Mouse (Mus musculus): Measurements from ENCODE around the gene Slc44a1.

Gene Slc44a1

DNA sequence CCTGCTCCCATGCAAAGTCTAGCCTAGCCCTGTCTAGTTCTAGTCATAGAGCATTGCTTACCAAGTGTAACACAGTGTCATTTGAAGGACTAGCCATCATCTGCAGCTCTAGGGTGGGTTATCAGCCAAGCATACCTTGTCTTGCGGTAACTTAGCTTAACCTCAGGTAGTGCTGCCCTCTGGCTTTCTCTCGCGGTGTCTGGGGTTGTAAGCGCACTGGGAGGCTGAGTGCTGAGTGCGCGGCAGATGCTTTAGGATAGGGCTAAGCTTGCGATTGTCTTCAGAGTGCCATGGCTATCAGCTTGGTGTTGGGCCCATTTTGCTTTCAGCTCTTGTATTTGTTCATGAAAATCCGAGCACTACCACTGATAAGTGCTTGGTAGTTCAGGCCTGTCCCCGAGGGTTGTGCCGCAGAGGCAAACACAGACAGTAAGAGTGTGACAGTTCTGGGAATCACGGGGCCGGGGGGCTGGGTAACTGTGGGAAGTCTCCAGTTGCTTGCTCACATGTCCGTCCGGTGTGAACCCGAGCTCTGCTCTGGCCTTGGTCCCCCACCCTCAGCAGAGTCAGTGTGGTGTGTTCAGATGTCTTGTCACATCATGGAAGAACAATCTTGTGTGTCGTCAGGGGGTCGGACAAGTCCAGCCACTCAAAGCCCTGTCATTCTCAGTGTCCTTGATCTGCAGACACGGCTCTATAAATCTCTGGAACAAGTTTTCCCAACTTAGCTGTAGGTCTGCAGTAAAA is 22.5 kb downstream of the Slc44a1 start:
- no peak for DNase-seq (ENCODE audit: extremely low spot score, low read depth, low spot score)

DNA sequence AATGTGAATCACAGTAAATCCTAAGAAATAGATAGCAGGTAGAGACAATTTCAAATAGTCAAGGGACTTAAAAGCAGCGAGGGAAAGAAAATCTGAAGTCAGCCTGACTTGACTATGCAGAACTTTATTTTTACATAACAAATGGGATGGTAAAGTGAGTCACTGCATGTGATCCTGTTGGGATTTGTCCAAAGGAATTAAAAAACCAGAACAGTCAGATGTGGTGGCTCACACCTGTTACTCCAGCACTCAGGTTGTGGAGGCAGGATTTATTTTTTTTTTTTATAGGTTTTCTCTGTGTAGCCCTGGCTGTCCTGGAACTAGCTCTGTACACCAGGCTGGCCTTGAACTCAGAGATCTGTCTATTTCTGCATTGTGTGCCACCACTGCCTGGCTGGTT is 25.7 kb downstream of the Slc44a1 start:
- no peak for DNase-seq (ENCODE audit: extremely low spot score, low read depth, low spot score)

DNA sequence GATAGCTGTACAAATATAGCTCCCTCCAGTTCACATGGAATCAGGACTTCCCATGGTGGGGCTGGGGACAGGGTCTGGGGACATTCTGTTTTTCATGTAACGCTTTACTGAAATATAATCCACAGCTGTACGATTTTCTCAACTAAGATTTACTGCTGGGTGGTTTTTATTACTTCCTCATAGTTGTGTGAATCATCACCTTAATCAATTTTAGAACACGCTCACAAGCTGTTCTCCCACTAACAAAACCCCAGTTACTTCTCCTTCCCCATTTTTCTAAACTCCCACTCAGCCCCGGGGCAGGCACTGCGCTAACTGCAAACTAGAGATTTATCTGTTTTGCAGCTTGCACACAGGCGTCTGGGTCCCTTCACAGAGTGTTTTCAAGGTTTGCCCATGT is 28.8 kb downstream of the Slc44a1 start:
- DNase-seq (ENCODE audit: extremely low spot score, low read depth, low spot score): no peak

DNA sequence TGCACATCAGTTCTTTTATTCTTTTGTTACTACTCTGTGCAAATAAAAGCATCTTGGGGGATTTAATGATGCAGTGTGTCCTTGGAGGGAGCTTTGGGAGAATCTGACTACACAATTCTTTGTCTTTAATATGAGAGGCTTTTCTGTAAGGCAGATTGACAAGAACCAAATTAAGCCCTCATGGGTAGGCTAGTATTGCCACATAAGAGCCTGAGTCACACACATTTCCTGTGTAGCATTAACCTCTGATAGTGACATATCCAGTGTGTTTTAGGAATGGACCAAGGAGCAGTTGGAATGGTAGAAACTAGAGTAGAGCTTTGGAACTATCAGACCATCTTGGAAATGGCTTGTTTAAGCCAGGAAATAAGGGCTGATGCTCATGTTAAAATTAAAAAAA is 33.9 kb downstream of the Slc44a1 start:
- no peak for DNase-seq (ENCODE audit: extremely low spot score, low read depth, low spot score)

DNA sequence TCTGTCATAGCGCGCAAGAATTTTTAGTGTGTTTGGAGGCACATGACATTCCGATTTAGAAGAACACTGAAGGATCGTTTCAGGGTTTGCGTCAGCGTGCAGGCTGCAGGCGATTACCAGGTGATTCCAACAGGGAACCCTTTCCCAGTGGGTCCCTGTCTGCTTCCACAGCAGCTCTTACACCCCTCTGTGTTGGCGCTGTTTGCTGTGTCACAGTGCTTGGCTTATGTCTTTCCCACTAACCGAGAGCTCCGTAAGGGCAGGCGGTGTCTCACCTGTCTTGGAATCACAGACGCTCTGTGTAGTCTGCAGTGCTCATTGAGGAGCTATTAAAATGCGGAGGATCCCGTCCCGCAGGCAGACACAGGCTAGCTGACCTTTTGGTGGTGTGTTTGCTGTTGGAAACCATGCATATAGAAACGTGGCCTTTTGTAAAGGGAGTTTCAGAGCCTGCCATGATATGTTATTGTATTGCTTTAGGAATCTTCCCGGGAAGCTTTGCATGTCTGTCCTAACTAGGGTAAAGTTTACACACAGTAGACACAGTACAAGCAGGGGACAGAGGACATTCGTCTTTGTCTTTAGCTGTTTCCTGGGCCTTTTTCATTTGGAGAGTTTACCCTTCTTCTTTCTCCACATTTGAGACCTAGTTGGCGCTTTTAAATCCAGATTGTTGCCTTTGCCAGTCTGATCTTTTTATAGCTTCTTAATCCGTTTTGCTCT is 35.2 kb downstream of the Slc44a1 start:
- no peak for DNase-seq (ENCODE audit: extremely low spot score, low read depth, low spot score)

DNA sequence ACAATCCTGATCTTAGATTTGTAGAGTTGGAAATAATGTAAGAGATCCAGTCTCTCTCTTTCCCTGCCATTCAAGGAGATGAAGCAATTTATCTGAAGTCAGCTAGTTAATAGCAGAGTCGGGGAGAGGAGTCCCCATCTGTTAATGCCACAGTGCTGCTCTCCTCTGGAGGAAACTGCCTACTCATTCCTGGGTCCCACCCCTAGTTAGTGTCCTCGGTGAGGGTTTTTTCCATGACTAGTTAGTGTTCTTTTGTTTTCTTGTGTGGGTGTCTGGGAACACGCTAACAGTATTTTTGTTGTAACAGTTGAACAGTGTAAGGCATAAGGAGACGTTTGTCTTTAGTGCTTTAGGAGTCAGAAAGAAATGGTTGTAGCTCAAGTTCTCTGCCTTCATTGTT is 38.4 kb downstream of the Slc44a1 start:
- no peak for DNase-seq (ENCODE audit: extremely low spot score, low read depth, low spot score)

DNA sequence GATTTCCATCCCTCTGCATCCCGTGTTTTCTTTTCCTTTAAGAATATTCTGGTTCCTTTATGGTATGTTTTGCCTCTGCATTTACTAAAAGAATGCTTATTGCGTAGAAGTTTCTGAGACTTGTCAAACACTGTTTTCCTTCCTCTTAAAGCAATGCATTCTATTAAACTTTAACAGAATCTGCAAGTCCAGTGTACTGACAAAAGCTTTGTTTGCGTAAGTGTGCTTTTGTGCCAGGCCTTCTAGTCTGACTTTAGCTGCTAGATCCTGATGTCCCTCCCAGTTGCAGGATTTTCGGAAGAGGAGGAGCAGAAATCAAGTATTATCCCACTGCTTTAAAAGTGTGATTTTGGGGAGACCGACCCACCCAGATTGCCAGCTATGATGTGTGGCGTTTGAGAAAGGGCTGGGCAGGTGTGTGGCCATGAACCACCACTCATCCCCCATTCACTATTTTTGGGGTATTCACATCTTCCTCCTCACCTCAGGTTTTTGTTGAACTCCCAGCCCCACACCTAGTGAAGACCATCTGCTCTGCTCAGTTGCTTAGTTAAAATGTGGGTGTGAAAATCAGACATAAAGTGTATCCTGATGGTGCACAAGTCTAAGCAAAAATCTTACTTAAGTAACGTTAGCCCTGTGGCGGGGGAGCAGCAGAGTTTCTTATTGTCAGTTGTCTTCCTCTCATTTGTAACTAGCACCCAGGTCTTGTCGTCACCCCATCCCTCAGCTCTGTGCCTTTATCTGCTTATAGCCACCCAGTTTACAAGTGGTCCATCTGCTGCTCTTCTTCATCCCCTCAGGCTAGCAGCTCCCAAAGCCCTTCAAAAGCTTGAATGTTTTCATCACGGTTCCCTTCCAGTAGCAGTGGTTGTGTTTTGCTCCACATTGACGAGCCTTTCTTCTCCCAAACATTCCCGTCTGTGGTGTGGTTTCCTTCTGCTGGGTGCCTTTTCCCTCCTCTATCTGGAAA is 47.3 kb downstream of the Slc44a1 start:
- DNase-seq (ENCODE audit: extremely low spot score, low read depth, low spot score): no peak

DNA sequence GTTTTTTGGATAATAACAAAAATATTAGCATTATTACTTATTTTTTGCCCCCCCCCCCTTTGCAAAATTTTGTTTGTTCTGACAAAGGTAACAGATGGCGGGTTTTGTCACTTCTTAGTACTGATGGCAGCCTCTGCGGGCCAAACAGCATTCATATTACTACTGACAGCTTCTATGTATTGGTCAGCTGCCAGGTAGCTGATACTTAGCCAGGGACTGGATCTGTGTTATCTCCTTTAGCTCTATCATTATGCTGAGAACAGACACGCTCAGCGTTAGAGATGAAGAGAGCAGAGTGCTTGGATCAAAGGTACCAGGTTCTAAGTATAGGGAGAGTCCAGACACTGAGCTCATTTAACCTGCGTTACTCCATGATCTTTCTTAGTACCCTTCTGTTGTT is 48.6 kb downstream of the Slc44a1 start:
- no peak for DNase-seq (ENCODE audit: extremely low spot score, low read depth, low spot score)

DNA sequence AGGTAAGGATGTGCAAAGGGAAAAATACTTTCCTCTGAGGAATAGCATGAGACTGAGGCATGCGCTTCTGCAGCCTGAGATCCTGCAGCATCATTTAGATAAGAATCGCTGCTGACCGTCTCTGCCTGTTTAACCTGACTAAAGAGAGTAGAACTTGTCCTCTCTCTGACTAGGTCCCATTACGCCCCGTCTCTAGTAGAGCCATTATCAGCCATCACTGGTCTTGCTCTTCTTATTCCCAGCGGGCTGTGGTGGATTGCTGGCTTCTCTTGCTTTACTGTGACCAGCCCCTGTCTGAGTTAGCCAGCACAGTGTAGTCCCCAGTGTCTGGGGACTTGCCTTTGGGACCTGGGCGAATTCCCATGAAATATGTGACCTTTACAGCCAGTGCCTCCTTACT is 50.2 kb downstream of the Slc44a1 start:
- no peak for DNase-seq (ENCODE audit: extremely low spot score, low read depth, low spot score)

DNA sequence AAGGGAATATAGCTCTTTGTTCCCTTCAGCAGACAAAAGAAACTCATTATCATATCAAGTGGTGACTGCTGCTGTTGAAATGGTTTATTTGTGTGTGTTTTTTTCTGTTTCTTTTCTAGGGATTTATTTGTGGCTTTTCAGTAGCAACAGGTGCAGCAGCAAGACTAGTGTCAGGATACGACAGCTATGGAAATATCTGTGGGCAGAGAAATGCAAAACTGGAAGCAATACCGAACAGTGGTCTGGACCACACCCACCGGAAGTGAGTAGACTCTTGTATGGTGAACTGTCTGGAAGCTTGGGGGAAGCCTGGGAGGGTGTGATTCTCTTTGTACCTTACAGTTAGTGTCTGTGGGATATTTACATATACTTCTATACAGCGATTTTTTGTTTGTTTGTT is 51.1 kb downstream of the Slc44a1 start:
- no peak for DNase-seq (ENCODE audit: extremely low spot score, low read depth, low spot score)

DNA sequence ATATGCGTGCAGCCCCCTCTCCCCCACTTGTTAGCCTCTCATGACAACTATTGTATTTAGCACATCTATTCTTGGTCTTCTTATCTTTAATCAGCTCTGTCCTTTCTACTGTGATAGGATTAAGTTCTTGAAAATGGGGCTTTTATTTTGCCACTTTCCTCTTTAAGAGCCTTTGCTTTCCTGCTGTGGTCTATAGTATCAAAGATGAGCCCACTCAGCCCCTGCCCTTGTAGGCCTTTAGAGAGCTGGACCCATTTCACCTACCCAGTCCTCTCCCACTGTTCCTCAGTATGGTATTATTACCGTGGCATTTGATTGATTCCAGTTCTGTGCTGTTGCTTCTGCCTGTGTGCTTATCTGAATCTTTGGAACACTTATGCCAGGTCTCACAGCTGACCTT is 55.4 kb downstream of the Slc44a1 start:
- DNase-seq (ENCODE audit: extremely low spot score, low read depth, low spot score): no peak

DNA sequence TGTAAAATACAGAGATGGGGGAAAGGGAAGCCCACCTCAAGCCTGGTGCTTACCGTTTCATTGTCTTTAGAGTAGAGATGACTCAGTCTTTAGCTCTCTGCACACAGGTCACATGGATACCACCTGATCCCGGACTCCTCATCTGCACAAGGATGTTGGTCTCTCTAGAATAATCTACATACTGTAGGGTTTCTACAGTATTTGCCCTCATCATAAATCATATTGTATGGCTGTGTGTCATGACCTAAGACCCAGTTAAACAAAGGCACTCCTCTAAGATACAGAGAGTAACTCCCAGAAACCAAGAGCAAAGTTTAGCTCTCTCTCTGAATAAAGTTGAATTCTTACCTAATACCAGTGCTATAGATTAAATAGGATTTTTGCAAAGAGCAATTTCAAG is 62.6 kb downstream of the Slc44a1 start:
- no peak for DNase-seq (ENCODE audit: extremely low spot score, low read depth, low spot score)

DNA sequence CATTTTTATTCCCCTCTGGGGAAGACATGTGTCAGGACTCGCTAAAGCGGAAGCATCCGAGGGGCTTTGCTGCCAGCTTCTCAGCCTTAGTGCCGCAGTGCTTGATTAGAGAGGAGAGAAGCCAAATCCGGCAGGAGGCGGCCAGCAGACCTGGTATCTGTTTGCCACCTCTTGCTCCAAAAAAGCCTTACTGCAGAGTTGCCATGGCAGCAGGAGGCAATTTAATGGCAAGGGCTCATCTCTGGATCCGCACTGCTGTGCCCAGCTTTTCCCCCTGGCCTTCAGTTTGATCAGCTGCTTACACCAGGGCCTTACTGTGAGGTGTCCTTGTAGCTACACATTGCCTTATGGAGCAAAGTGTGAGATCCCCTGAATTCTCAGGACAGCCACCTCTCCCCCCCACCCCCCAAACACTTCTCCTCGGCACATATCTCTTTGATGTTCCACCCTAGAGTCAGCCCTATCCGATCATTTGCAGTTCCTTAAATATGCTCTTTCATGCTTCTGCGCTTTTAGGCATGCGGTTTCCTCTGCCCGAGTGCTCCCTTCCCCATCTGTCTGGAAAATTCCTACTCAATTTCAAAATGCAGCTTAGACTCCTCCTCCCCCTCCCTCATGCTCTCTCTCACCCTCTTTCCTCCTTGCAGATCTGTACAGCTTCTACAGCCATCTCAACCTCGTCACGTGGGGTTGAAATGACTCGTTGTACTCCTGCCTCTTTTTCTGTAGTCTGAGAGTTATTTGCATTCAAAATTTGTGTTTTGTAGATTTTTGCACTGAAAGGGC is 72.1 kb downstream of the Slc44a1 start:
- DNase-seq (ENCODE audit: extremely low spot score, low read depth, low spot score): no peak

DNA sequence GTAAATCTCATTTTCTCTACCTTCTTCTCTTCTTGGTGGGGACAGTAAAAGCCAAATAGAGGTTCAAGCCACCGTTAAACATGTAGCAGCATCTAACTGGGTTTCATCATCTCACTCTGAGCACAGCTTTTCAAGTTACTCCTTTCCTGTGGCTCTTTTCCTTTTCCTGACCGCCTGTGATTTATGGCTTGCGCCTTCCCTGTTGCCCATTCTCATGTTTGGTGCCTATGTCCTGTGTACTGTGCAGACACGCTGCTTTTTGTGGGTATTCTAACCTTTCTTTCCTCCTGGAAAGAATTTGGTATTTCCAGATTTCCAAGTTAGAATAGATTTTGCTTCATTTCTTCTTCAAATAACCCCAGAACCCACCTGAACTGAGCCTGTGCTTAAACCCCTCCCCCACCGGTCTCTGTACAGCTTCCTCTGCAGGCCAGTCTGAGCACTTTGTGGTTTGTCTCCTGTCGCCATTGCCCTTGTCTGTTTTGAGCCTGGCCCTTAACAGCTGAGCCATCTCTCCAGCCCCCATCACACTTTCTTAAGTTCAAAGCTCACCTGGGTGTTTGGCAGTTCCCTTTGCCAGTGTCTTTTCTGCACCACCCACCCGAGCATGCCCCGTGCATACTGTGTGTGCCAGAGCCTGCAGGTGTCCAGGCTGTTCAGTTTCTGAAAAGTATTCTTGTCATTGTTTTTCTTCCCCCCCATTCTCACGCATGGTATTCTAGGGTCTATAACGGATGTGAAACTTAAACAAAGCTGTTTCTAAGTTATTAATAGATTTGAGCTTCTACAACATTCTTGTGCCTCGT is 73.3 kb downstream of the Slc44a1 start:
- no peak for DNase-seq (ENCODE audit: extremely low spot score, low read depth, low spot score)

DNA sequence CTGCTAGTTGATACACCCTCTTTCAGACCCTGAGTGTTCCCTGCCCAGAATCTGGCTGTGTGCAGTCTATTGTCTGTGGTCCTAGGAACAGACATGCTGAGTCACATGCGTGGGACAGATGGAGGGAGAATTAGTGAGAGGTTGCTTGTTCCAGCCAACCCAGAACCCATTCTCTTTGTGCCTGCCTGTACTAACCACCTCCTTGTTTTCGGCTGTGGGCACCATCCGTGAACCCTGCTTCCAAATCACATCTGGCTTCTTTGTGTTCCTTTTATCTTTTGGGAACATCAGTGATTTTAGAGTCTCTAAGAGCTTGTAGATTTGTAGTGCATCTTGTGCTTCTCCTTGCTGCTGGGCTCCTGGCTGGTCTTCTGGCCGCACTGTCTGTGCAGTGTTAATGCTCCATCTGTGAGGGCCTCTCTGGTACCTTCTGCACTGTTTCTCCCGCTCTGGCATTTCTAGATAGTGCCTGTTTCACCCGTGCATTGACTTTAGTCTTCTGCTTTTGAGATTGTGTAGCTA is 75.9 kb downstream of the Slc44a1 start:
- DNase-seq (ENCODE audit: extremely low spot score, low read depth, low spot score): no peak

DNA sequence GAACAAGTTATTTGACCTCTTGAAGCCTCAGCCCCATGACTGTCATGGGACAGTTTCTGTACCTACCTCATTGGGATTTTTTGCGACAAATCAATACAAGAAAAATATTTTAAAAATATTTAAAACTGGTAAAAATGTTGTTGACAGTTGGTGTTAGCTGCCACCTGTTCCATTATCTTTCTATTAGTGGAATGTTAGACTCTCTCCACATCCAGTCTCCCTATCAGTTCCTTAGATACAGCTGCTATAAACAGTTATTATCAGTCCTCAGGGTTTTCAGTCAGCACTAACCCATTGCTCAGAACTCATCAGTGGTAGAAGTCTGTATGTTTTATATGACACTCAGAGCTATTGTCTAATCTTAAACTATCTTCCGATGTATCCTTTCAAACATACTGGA is 79.2 kb downstream of the Slc44a1 start:
- DNase-seq (ENCODE audit: extremely low spot score, low read depth, low spot score): no peak

DNA sequence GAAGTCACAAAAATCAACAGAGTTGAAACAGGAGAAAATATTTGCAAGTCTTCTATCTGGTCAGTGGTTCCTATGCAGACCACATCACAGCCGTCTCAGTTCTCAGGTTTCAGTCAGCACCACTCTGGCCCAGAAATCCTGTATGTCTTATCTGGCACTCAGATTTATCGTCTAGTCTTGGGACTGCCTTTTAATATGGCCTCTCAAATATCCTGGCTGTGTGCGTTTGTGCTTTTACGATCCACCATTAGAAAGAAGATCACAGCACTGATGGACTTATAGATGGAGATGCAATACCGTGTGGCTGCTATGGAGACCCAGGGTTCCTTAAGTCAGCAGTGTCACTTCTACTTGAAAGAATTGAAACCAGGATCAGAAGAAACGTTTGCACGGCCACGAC is 80.8 kb downstream of the Slc44a1 start:
- no peak for DNase-seq (ENCODE audit: extremely low spot score, low read depth, low spot score)

DNA sequence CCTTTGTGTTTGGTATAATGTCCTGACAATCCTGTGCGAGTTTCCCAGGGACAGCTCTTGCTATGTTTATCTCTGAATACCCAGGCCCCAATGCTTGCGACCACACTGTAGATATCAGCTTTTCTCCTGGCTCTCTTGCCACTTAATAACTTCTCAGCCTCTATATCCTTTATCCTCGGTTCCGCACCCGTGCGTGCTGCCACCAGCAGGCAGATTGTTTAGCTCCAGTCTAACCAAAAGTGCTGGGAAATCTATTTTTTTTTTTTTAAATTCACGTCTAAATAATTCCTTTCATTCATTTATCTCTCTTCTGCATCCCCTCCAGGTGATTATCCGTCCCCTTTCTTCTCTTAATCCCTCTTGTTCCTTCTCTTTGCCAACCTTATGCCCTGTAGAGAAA is 82.4 kb downstream of the Slc44a1 start:
- no peak for DNase-seq (ENCODE audit: extremely low spot score, low read depth, low spot score)

DNA sequence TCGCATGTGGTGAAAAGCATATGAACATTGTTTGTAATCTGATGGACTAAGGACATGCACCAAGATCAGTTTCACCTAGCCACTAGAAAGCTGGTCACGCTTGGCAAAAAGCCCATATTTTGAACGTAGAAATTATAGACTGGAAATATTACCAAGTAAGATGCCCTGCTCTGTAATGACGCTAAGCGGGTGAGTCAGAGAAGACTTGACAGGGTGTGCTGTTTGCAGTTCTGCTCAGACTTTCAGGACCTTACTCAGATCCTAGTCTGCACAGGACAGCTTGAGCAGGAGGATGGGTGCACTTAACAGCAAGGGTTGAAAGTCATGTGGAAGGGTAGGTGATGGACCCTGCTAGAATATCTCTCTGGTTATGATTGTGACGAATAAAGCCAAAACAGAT is 85.3 kb downstream of the Slc44a1 start:
- no peak for DNase-seq (ENCODE audit: extremely low spot score, low read depth, low spot score)

DNA sequence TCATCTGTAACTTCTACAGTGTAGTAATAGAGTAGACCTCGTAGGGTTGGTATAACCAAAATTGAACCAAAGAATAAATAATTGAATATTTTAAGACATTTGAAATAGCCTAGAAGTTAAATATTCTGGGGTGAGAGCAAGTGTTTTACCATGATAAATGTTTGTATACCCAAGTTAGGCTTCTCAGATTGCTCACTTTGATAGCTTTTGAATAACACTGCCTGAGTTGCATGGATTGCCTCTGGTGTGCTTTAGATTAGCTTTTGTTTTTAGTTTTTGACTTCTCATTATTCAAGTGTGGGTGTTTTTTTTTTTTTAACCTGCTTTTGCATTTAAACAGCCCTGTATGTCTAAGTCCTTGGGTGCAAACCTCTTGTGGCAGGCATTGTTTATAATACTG is 85.8 kb downstream of the Slc44a1 start:
- DNase-seq (ENCODE audit: extremely low spot score, low read depth, low spot score): no peak

Data from hindlimb bud, embryonic 11.5 days (tissue).